Mouse (Mus musculus) cerebellum, adult 2 months (tissue): Measurements from ENCODE around the gene Nckap5l.
"Not testable (repeated sequence)": the region's sequence is repeated elsewhere in the genome, so short reads cannot be mapped to it uniquely, and the experiment has no call there.

Experiments used
- CTCF ChIP-seq: fragments of 200-500 bp; IDR thresholded peaks from 2 replicates; pipeline ENCODE4 v1.5.1; 2011; ENCODE audit warnings: low read depth, mild to moderate bottlenecking, control low read depth, low read length, moderate library complexity, borderline replicate concordance; ENCODE audit not compliant: insufficient read depth
- POLR2A ChIP-seq: fragments of 200-500 bp; IDR thresholded peaks from 2 replicates; pipeline ENCODE4 v1.6.1; 2011; ENCODE audit warnings: low read length, control low read depth, borderline replicate concordance; ENCODE audit not compliant: insufficient read depth

- TF ChIP-seq CTCF, POLR2A: not testable (repeated sequence)
Measured at GRCm38 (mm10) chr15:99386110-99386509, 71.4 kb downstream of the Nckap5l start.
